Mouse (Mus musculus): ENCODE measurements around the gene Bbip1. TPM values are rescaled to one million over a fixed set of nuclear protein-coding genes. Genes with fewer than 3 reads are reported as not detected.

Bbip1 gene
- polyA plus RNA-seq (2017; shearing (Covaris generic)), result 98.8 TPM

GRCm38 (mm10) chr19:53943802-53944785, at the start of gene Bbip1, which contains the start of gene Shoc2:
Gene Bbip1, minus strand, starts transcription at chr19:53944627.
Gene Shoc2, plus strand, starts transcription at chr19:53944306.

GRCm38 (mm10) chr19:53892061-53892460, 52.4 kb downstream of the Bbip1 start, which contains the start of gene Pdcd4:
Gene Pdcd4, plus strand, starts transcription at chr19:53892231.

Other genes with a start within 250 kb of the Bbip1 start
- 162 TPM for gene Pdcd4, start 52.4 kb downstream of the Bbip1 start, polyA plus RNA-seq (2017; shearing (Covaris generic))
- gene Shoc2, start 321 bp downstream of the Bbip1 start, polyA plus RNA-seq (2017; shearing (Covaris generic)), result 78.5 TPM
- gene Adra2a, start 99.5 kb upstream of the Bbip1 start, polyA plus RNA-seq (2017; shearing (Covaris generic)), result not detected